Comparison of ENCODE assay signal across 11 mouse cellular contexts in the genomic region with DNA sequence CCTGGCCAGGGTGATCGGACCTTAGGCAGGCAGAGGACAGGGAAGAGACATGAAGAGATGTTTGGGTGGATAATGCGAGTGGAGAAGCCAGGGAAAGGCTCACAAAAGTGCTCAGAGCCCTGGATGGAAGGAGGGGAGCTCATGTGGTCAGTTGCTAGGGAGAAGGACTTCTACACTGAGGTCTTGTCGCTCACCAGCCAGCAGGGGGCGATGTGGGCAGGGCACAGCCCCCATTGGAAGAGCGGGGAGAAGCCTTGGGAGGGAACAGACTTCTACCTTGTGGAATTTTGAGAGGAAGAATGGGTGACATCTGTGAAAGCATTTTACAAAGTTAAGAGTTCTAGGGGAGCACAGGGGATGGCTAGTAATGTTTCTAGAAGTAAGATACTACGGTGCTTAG. TPM values are rescaled to one million over a fixed set of nuclear protein-coding genes. Genes with fewer than 3 reads are reported as not detected.
DNase-seq lines count a peak whose midpoint lies in the region; ATAC-seq and TF ChIP-seq lines count a peak whose summit lies in the region.
"Had no signal": no experiment of that assay in that cellular context is flagged by ENCODE, and none has a peak within 500 bp of the region (broad histone marks: within the 10 kb centered on the region; RNA-seq: fewer than 3 reads in every experiment).

No protein-coding gene starts in this region.

- H3K36me3 ChIP-seq in intestine, postnatal 0 days (ENCODE audit: control insufficient read depth, insufficient read depth) = no peaks in the 10 kb centered on the region
- no peaks in the 10 kb centered on the region for H3K36me3 ChIP-seq in intestine, embryonic 15.5 days
- no peaks in the 10 kb centered on the region for H3K36me3 ChIP-seq in ES-Bruce4 (ENCODE audit: control insufficient read depth, insufficient read depth, low read length, poor library complexity, severe bottlenecking)
- H3K36me3 ChIP-seq in liver, postnatal 0 days (replicated peaks; ENCODE audit: insufficient read depth, low read length) = no peaks in the 10 kb centered on the region
- H3K36me3 ChIP-seq: embryonic facial prominence, embryonic 15.5 days; liver, embryonic 13.5 days had no signal

- WGBS in intestine, postnatal 0 days = 67% methylated on average over 6 of the region's 6 CpGs
- WGBS in intestine, embryonic 15.5 days = 68% methylated on average over 6 of the region's 6 CpGs
- 61% methylated on average over 6 of the region's 6 CpGs for WGBS in liver, postnatal 0 days (ENCODE audit: insufficient replicate concordance)

- no peak overlapping the region for H3K4me2 ChIP-seq in intestine, postnatal 0 days (replicated peaks; ENCODE audit: low read depth)
- H3K4me2 ChIP-seq in intestine, embryonic 15.5 days (replicated peaks) = no peak overlapping the region
- no peak overlapping the region for H3K4me2 ChIP-seq in liver, postnatal 0 days (ENCODE audit: low read depth, low read length)
- H3K4me2 ChIP-seq: embryonic facial prominence, embryonic 15.5 days; hindbrain, embryonic 15.5 days; liver, embryonic 13.5 days had no signal

- TF ChIP-seq POLR2A in ES-Bruce4 (IDR thresholded peaks at IDR 0.05; ENCODE audit: insufficient read depth, low read length) = no peak

- peak; percentile 71 for TF ChIP-seq CTCF in intestine, postnatal 0 days (IDR thresholded peaks at IDR 0.05; ENCODE audit: low read depth)
- peak; percentile 98 for TF ChIP-seq CTCF in ES-Bruce4 (IDR thresholded peaks at IDR 0.05; ENCODE audit: low read depth, low read length)
- peak; percentile 72 for TF ChIP-seq CTCF in liver, postnatal 0 days (IDR thresholded peaks at IDR 0.05; ENCODE audit: low read depth)

- H3K9me3 ChIP-seq in intestine, postnatal 0 days (ENCODE audit: control insufficient read depth) = no peaks in the 10 kb centered on the region
- H3K9me3 ChIP-seq in intestine, embryonic 15.5 days = no peaks in the 10 kb centered on the region
- H3K9me3 ChIP-seq in ES-Bruce4 (replicated peaks; ENCODE audit: control insufficient read depth, insufficient read depth, low read length, poor library complexity, severe bottlenecking) = no peaks in the 10 kb centered on the region
- no peaks in the 10 kb centered on the region for H3K9me3 ChIP-seq in liver, postnatal 0 days (ENCODE audit: low read length)
- H3K9me3 ChIP-seq: embryonic facial prominence, embryonic 15.5 days; hindbrain, embryonic 15.5 days; liver, embryonic 13.5 days had no signal

- no peaks in the 10 kb centered on the region for H3K4me1 ChIP-seq in intestine, postnatal 0 days (replicated peaks; ENCODE audit: control insufficient read depth, insufficient read depth, low read length)
- 0 out of 2 replicates have a peak, but pooled peaks cover 5% of the 10 kb centered on the region for H3K4me1 ChIP-seq in intestine, embryonic 15.5 days (replicated peaks)
- peaks cover 2% of the 10 kb centered on the region for H3K4me1 ChIP-seq in ES-Bruce4 (ENCODE audit: control insufficient read depth, insufficient read depth, low read length)
- no peaks in the 10 kb centered on the region for H3K4me1 ChIP-seq in liver, postnatal 0 days (ENCODE audit: insufficient read depth)
- H3K4me1 ChIP-seq: embryonic facial prominence, embryonic 15.5 days; hindbrain, embryonic 15.5 days had no signal

- H3K4me3 ChIP-seq in intestine, postnatal 0 days (ENCODE audit: low read depth, low read length) = no peak overlapping the region
- no peak overlapping the region for H3K4me3 ChIP-seq in intestine, embryonic 15.5 days (replicated peaks)
- no peak overlapping the region for H3K4me3 ChIP-seq in ES-Bruce4 (ENCODE audit: low read depth, low read length)
- no peak overlapping the region for H3K4me3 ChIP-seq in liver, postnatal 0 days (ENCODE audit: low read depth, low read length)
- H3K4me3 ChIP-seq: embryonic facial prominence, embryonic 15.5 days; hindbrain, embryonic 15.5 days; liver, embryonic 13.5 days had no signal

- H3K27me3 ChIP-seq in intestine, postnatal 0 days (replicated peaks; ENCODE audit: control insufficient read depth, insufficient read depth, low read length) = no peaks in the 10 kb centered on the region
- no peaks in the 10 kb centered on the region for H3K27me3 ChIP-seq in intestine, embryonic 15.5 days (replicated peaks)
- H3K27me3 ChIP-seq in ES-Bruce4 (ENCODE audit: control insufficient read depth, insufficient read depth, low read length, poor library complexity, severe bottlenecking) = no peaks in the 10 kb centered on the region
- H3K27me3 ChIP-seq in liver, postnatal 0 days (ENCODE audit: insufficient read depth, low read length) = no peaks in the 10 kb centered on the region
- H3K27me3 ChIP-seq: embryonic facial prominence, embryonic 15.5 days; hindbrain, embryonic 15.5 days had no signal

- no peak overlapping the region for H3K27ac ChIP-seq in intestine, postnatal 0 days (ENCODE audit: low read depth, low read length)
- H3K27ac ChIP-seq in intestine, embryonic 15.5 days = no peak overlapping the region
- no peak overlapping the region for H3K27ac ChIP-seq in ES-Bruce4 (ENCODE audit: insufficient read depth, low read length)
- no peak overlapping the region for H3K27ac ChIP-seq in liver, postnatal 0 days (ENCODE audit: low read depth)
- H3K27ac ChIP-seq: embryonic facial prominence, embryonic 15.5 days; hindbrain, embryonic 15.5 days; liver, embryonic 13.5 days had no signal

- DNase-seq in CD4-positive, CD25-positive, alpha-beta regulatory T cell, adult 2 months (ENCODE audit: low read depth, low spot score) = peak; percentile 56
- DNase-seq in liver, postnatal 0 days = peak; percentile 52
- no peak for DNase-seq in frontal cortex, postnatal 10 days (ENCODE audit: low spot score in 2 of 2)
- DNase-seq in kidney, adult 11 months = no peak
- DNase-seq: liver, embryonic 13.5 days had no signal

- ATAC-seq in CD4-positive, CD25-positive, alpha-beta regulatory T cell, adult 4 months = no peak
- ATAC-seq in intestine, postnatal 0 days = no peak
- no peak for ATAC-seq in intestine, embryonic 15.5 days
- ATAC-seq in liver, postnatal 0 days = no peak

- no peak overlapping the region for H3K9ac ChIP-seq in intestine, postnatal 0 days (ENCODE audit: low read depth, low read length)
- H3K9ac ChIP-seq in intestine, embryonic 15.5 days = no peak overlapping the region
- H3K9ac ChIP-seq in ES-Bruce4 (ENCODE audit: low read depth, poor library complexity, severe bottlenecking) = no peak overlapping the region
- no peak overlapping the region for H3K9ac ChIP-seq in liver, postnatal 0 days (replicated peaks)
- H3K9ac ChIP-seq: embryonic facial prominence, embryonic 15.5 days; hindbrain, embryonic 15.5 days; liver, embryonic 13.5 days had no signal

- TF ChIP-seq EP300 in ES-Bruce4 (IDR thresholded peaks at IDR 0.05; ENCODE audit: insufficient read depth, low read depth, low read length) = no peak
- no peak for TF ChIP-seq EP300 in liver, postnatal 0 days (IDR thresholded peaks at IDR 0.05; ENCODE audit: low read depth)

RNA-seq across cellular contexts. Expression of gene Spock2, which starts 18.1 kb away (rescaled TPM):
- 1 to 10 TPM; 5.9 to 6.7 TPM for polyA plus RNA-seq in CD4-positive, CD25-positive, alpha-beta regulatory T cell, adult 4 months (2017; shearing (Covaris generic))
- polyA plus RNA-seq in intestine, postnatal 0 days (2015; fragmentation: Nextera tagmentation; extraction: Ambion mirVana) = 2.1 and 2.4 TPM in 2 replicates
- polyA plus RNA-seq in intestine, embryonic 15.5 days (2015; fragmentation: Nextera tagmentation; extraction: Ambion mirVana) = 3.7 and 4.2 TPM in 2 replicates
- 10.8 and 11.0 TPM in 2 replicates for polyA plus RNA-seq in ES-Bruce4 (2011; ENCODE audit: insufficient read depth, insufficient read length, low read depth, missing spikeins)
- polyA plus RNA-seq in liver, postnatal 0 days (2015; fragmentation: Nextera tagmentation; extraction: Ambion mirVana) = 0.09 and 0.11 TPM in 2 replicates

Comparison
In these comparisons a context has a peak if more than half of its experiments do, and no peak if none do; other contexts are left out.
1. DNase-seq: peak in CD4-positive, CD25-positive, alpha-beta regulatory T cell, adult 2 months (single experiment) and liver, postnatal 0 days (single experiment); none in frontal cortex, postnatal 10 days (0 of 2) and kidney, adult 11 months (single experiment).
2. Peak in every context shown above with its lines, with median percentiles within 50 percentile points of each other: CTCF ChIP-seq.